Mouse (Mus musculus): ENCODE results near the gene Elavl4.

GRCm38 (mm10) chr4:110225492-110225891 is 126.2 kb downstream of the Elavl4 start:
- TF ChIP-seq CTCF (IDR thresholded peaks at IDR 0.05) (no peak), EP300 (IDR thresholded peaks at IDR 0.05; ENCODE audit: insufficient read depth, low read depth, low read length) (no peak)
